Mouse (Mus musculus) erythroblast, embryonic 14.5 days (primary cell): Measurements from ENCODE around the gene Zfp628. TPM values are rescaled to one million over a fixed set of nuclear protein-coding genes. Genes with fewer than 3 reads are reported as not detected.
A peak's percentile ranks its signal among the peaks of the same experiment; 100 is the strongest.

Experiments used
- H3K27me3 ChIP-seq: 2 replicates; pipeline ENCODE4 v1.6.1; 2012; ENCODE audit warnings: inconsistent platforms; ENCODE audit not compliant: control insufficient read depth
- H3K36me3 ChIP-seq: 2 replicates; pipeline ENCODE4 v1.6.1; 2012; ENCODE audit warnings: mild to moderate bottlenecking, inconsistent platforms; ENCODE audit not compliant: control insufficient read depth
- H3K4me1 ChIP-seq: 2 replicates; pipeline ENCODE4 v1.6.1; 2012; ENCODE audit warnings: inconsistent platforms; ENCODE audit not compliant: control insufficient read depth
- H3K4me3 ChIP-seq: replicated peaks from 2 replicates; pipeline ENCODE3; 2012; ENCODE audit warnings: moderate library complexity, mild to moderate bottlenecking, inconsistent platforms
- H3K9me3 ChIP-seq: 2 replicates; pipeline ENCODE4 v1.6.1; 2012; ENCODE audit warnings: low read length, inconsistent platforms, mixed read lengths; ENCODE audit not compliant: control insufficient read depth
- GATA1 ChIP-seq: IDR thresholded peaks from 2 replicates; pipeline ENCODE4 v1.6.1; 2012; ENCODE audit warnings: low read length, inconsistent platforms, mixed read lengths
- TAL1 ChIP-seq: IDR thresholded peaks from 3 replicates; pipeline ENCODE4 v1.6.1; 2012; ENCODE audit warnings: low read length, inconsistent platforms, mixed read lengths
- polyA plus RNA-seq: library from polyadenylated mRNA; stranded (reverse); fragments of >175 nt; gene quantifications from 2 replicates; pipeline ENCODE4 v1.2.3, GENCODE M21; 2012

Zfp628 gene
- polyA plus RNA-seq, 1 experiment = 8.5 TPM

DNA sequence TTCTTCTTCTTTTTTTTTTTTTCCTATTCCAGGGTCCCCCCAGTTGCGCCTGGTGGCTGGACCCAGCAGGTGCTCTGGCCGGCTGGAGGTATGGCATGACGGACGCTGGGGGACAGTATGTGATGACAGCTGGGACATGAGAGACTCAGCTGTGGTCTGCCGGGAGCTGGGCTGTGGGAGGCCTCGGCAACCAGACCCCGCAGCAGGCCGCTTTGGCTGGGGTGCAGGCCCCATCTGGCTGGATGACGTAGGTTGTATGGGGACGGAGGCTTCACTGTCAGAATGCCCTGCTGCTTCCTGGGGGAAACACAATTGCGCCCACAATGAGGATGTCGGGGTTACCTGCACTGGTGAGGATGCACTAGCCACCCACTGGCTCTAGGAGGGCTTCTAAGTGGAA, 18.1 kb downstream of the Zfp628 start:
- H3K9me3 ChIP-seq = peaks cover 4% of the 10 kb centered on the region
- H3K4me3 ChIP-seq = no peak overlapping the region
- no peaks in the 10 kb centered on the region for H3K36me3 ChIP-seq
- H3K27me3 ChIP-seq = no peaks in the 10 kb centered on the region
- no peaks in the 10 kb centered on the region for H3K4me1 ChIP-seq
- TF ChIP-seq GATA1 (no peak), TAL1 (no peak)

GRCm38 (mm10) chr7:4934160-4934914, 19.3 kb downstream of the Zfp628 start:
- peaks cover 4% of the 10 kb centered on the region for H3K9me3 ChIP-seq
- no peaks in the 10 kb centered on the region for H3K36me3 ChIP-seq
- no peak overlapping the region for H3K4me3 ChIP-seq
- no peaks in the 10 kb centered on the region for H3K4me1 ChIP-seq
- TF ChIP-seq TAL1 (no peak), GATA1 (no peak)
- H3K27me3 ChIP-seq = no peaks in the 10 kb centered on the region

DNA sequence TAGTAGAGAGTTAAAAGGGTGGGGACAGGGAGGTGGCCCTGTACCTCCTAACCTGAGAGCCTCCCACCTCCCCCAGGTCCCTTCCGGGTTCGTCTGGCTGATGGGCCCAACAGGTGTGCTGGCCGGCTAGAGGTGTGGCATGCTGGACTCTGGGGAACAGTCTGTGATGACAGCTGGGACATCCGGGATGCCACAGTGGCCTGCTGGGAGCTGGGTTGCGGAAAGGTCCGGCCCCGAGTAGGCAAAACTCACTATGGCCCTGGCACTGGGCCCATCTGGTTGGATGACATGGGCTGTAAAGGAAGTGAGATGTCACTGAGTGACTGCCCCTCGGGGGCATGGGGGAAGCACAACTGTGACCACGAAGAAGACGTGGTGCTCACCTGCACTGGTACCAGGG, 21.8 kb downstream of the Zfp628 start:
- Histone ChIP-seq H3K4me1 (no peaks in the 10 kb centered on the region), H3K36me3 (no peaks in the 10 kb centered on the region), H3K4me3 (no peak overlapping the region), H3K9me3 (peaks cover 4% of the 10 kb centered on the region), H3K27me3 (no peaks in the 10 kb centered on the region)
- TF ChIP-seq GATA1 (no peak), TAL1 (no peak)

- Histone ChIP-seq H3K9me3 (peaks cover 4% of the 10 kb centered on the region), H3K4me1 (no peaks in the 10 kb centered on the region), H3K4me3 (no peak overlapping the region), H3K36me3 (no peaks in the 10 kb centered on the region), H3K27me3 (no peaks in the 10 kb centered on the region)
- no peak for TF ChIP-seq GATA1
- TF ChIP-seq TAL1 = no peak
Observed at GRCm38 (mm10) chr7:4937392-4937791, 22.4 kb downstream of the Zfp628 start.

GRCm38 (mm10) chr7:4938456-4938855, 23.4 kb downstream of the Zfp628 start:
- Histone ChIP-seq H3K9me3 (peaks cover 4% of the 10 kb centered on the region), H3K36me3 (no peaks in the 10 kb centered on the region), H3K27me3 (no peaks in the 10 kb centered on the region), H3K4me1 (peaks cover 3% of the 10 kb centered on the region; the same call in 1 of the 2 replicates), H3K4me3 (no peak overlapping the region)
- TF ChIP-seq GATA1 = no peak
- no peak for TF ChIP-seq TAL1

GRCm38 (mm10) chr7:4940068-4940479, 25.1 kb downstream of the Zfp628 start:
- no peak for TF ChIP-seq GATA1
- no peak for TF ChIP-seq TAL1
- Histone ChIP-seq H3K9me3 (no peaks in the 10 kb centered on the region), H3K27me3 (no peaks in the 10 kb centered on the region), H3K4me1 (peaks cover 5% of the 10 kb centered on the region; the same call in 1 of the 2 replicates), H3K36me3 (no peaks in the 10 kb centered on the region), H3K4me3 (no peak overlapping the region)

GRCm38 (mm10) chr7:4942673-4943072, 27.7 kb downstream of the Zfp628 start:
- H3K4me1 ChIP-seq = peaks cover 5% of the 10 kb centered on the region; the same call in 1 of the 2 replicates
- H3K9me3 ChIP-seq = no peaks in the 10 kb centered on the region
- no peak overlapping the region for H3K4me3 ChIP-seq
- no peaks in the 10 kb centered on the region for H3K36me3 ChIP-seq
- H3K27me3 ChIP-seq = no peaks in the 10 kb centered on the region
- no peak for TF ChIP-seq TAL1
- no peak for TF ChIP-seq GATA1

- no peaks in the 10 kb centered on the region for H3K27me3 ChIP-seq
- no peaks in the 10 kb centered on the region for H3K9me3 ChIP-seq
- H3K4me1 ChIP-seq = peaks cover 5% of the 10 kb centered on the region; the same call in 1 of the 2 replicates
- no peaks in the 10 kb centered on the region for H3K36me3 ChIP-seq
- peak overlapping the region; percentile 35 for H3K4me3 ChIP-seq
- no peak for TF ChIP-seq TAL1
- no peak for TF ChIP-seq GATA1
Observed at GRCm38 (mm10) chr7:4943223-4943815, 28.3 kb downstream of the Zfp628 start.

DNA sequence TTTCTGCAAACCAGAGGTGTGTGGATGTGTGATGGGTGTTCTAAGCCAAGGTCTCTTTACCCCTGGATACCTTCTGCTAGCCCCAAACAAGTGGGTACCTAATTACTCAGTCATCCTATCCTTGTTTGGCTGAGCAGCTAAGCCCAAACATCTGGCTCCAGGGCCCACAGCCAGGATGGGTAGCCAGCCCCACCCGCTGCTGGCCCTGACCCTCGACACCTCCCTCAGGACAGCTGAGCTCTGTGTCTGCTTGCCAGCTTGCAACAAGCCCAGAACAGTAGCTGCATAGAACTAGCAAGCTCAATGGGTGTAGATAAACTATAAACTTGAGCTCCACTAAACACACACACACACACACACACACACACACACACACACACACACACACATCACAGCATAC, 32.8 kb downstream of the Zfp628 start:
- no peak for TF ChIP-seq TAL1
- TF ChIP-seq GATA1 = no peak
- H3K36me3 ChIP-seq = no peaks in the 10 kb centered on the region
- peaks cover 5% of the 10 kb centered on the region for H3K9me3 ChIP-seq
- H3K4me3 ChIP-seq = no peak overlapping the region
- no peaks in the 10 kb centered on the region for H3K27me3 ChIP-seq
- H3K4me1 ChIP-seq = peaks cover 5% of the 10 kb centered on the region; the same call in 1 of the 2 replicates
